Mouse (Mus musculus) C3H10T1/2 (cell line): ENCODE data around the gene Tk2. TPM values are rescaled to one million over a fixed set of nuclear protein-coding genes. Genes with fewer than 3 reads are reported as not detected.

Source experiments
- polyA plus RNA-seq, 2 experiments: library from polyadenylated mRNA; unstranded; fragments of >200 nt; fragmentation: generic; extraction: Trizol; gene quantifications; one replicate each; pipeline ENCODE4 v1.2.1; 2012; ENCODE audit warnings: missing spikeins in 2 of 2

Tk2 gene
- polyA plus RNA-seq = 10 to 100 TPM in 1 of 2 experiments, 1 to 10 TPM in 1; 6.6 to 16.1 TPM

GRCm38 (mm10) chr8:104248276-104248675 is at the start of gene Tk2:
Gene Tk2 (minus strand): TSS chr8:104248558.

GRCm38 (mm10) chr8:104293081-104293480 is 44.7 kb upstream of the Tk2 start, which contains the start of gene Cmtm2a:
Gene Cmtm2a (minus strand): TSS chr8:104293181.

GRCm38 (mm10) chr8:104250439-104251367 is 2.3 kb upstream of the Tk2 start, which contains the start of gene Cklf:
Gene Cklf (plus strand): TSS chr8:104250861.

Other genes starting within 250 kb of the Tk2 start
- gene Cdh5, start 146.9 kb downstream of the Tk2 start, polyA plus RNA-seq = under 1 TPM; 0.01 to 0.06 TPM
- under 1 TPM; 0.12 to 0.20 TPM for gene Bean1, start 78.1 kb downstream of the Tk2 start, polyA plus RNA-seq
- 10 to 100 TPM in 1 of 2 experiments, 1 to 10 TPM in 1; 4.1 to 12.2 TPM for gene Cklf, start 2.3 kb upstream of the Tk2 start, polyA plus RNA-seq
- gene Cmtm2a, start 44.6 kb upstream of the Tk2 start, polyA plus RNA-seq = not detected
- not detected for gene Gm45711, start 61.5 kb upstream of the Tk2 start, polyA plus RNA-seq
- gene Cmtm1, start 61.6 kb upstream of the Tk2 start, polyA plus RNA-seq = not detected
- gene Gm11020, start 73.0 kb upstream of the Tk2 start, polyA plus RNA-seq = not detected
- gene Cmtm2b, start 73.7 kb upstream of the Tk2 start, polyA plus RNA-seq = not detected
- gene Cmtm3, start 90.9 kb upstream of the Tk2 start, polyA plus RNA-seq = 100 to 1,000 TPM in 1 of 2 experiments, 10 to 100 TPM in 1; 31.0 to 123 TPM
- gene Cmtm4, start 147.2 kb upstream of the Tk2 start, polyA plus RNA-seq = 1 to 10 TPM; 4.0 to 7.7 TPM
- gene Dync1li2, start 194.5 kb upstream of the Tk2 start, polyA plus RNA-seq = 10 to 100 TPM in 1 of 2 experiments, 1 to 10 TPM in 1; 2.8 to 28.7 TPM